Mouse (Mus musculus) monocyte, adult 2 months (primary cell): ENCODE data around the gene Krt36.

Experiments
- DNase-seq, 2 experiments: peaks; one replicate each; pipeline ENCODE4 v3.0.0; 2022; ENCODE audit warnings: low spot score in 2 of 2, low read depth in 1 of 2

The Krt36 gene

GRCm38 (mm10) chr11:100088378-100089025 is 16.9 kb downstream of the Krt36 start:
- DNase-seq: no peak

GRCm38 (mm10) chr11:100087861-100088260 is 17.6 kb downstream of the Krt36 start, which contains the start of gene Krt32:
Gene Krt32, minus strand, starts transcription at chr11:100088226.
- no peak for DNase-seq

- DNase-seq: no peak
Observed at GRCm38 (mm10) chr11:100073873-100074272, 31.6 kb downstream of the Krt36 start.

GRCm38 (mm10) chr11:100067293-100068036 is 38.0 kb downstream of the Krt36 start:
- no peak for DNase-seq

- DNase-seq: no peak
Observed at GRCm38 (mm10) chr11:100066236-100067010, 39.0 kb downstream of the Krt36 start.

GRCm38 (mm10) chr11:100058875-100059274 is 46.6 kb downstream of the Krt36 start:
- DNase-seq: no peak

- DNase-seq: no peak
Observed at GRCm38 (mm10) chr11:100055686-100056655, 49.5 kb downstream of the Krt36 start.
